Mouse (Mus musculus): ENCODE results near the gene Lpin2. TPM values are rescaled to one million over a fixed set of nuclear protein-coding genes. Genes with fewer than 3 reads are reported as not detected.

The Lpin2 gene
- polyA plus RNA-seq, 1 experiment from 2014 or later = 22.5 TPM

GRCm38 (mm10) chr17:71208921-71209320, 26.6 kb downstream of the Lpin2 start:
- Histone ChIP-seq H3K27ac (no peak overlapping the region), H3K27me3 (replicated peaks) (no peaks in the 10 kb centered on the region)
- 65% methylated on average over 1 of the region's 1 CpGs for WGBS

DNA sequence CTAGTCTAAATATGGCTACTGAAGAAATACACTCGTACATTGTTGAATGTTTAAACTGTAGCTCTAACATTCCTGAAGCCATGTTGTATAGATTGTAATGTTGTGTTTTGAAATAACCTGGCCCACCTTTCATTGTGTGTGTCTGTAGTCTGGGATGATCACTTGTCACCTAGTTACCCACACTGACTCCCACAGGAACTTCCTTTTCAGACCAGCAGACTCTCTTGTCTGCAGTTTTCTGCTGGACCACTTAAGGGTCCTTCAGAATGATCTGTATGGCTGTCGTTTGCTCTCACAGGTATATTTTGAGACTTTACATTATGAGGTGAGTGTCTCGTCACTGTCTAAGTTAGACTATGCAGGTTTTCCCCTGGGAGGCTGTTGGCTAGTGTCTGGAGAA, 27.6 kb downstream of the Lpin2 start:
- no peak overlapping the region for H3K4me3 ChIP-seq (replicated peaks)
- H3K4me1 ChIP-seq (replicated peaks) = peaks cover 6% of the 10 kb centered on the region; the same call in 1 of the 2 replicates
- no peaks in the 10 kb centered on the region for H3K9me3 ChIP-seq
- no peaks in the 10 kb centered on the region for H3K27me3 ChIP-seq (replicated peaks)
- WGBS = 72% methylated on average over 3 of the region's 3 CpGs
- no peak overlapping the region for H3K4me2 ChIP-seq (replicated peaks)
- H3K36me3 ChIP-seq = no peaks in the 10 kb centered on the region
- ATAC-seq = no peak
- H3K9ac ChIP-seq = no peak overlapping the region
- H3K27ac ChIP-seq = no peak overlapping the region

More at GRCm38 (mm10) chr17:71208921-71209320, 26.6 kb downstream of the Lpin2 start:
- Histone ChIP-seq H3K9ac (no peak overlapping the region), H3K4me2 (replicated peaks) (no peak overlapping the region), H3K4me3 (replicated peaks) (no peak overlapping the region), H3K9me3 (no peaks in the 10 kb centered on the region), H3K4me1 (replicated peaks) (peaks cover 3% of the 10 kb centered on the region; the same call in 1 of the 2 replicates), H3K36me3 (no peaks in the 10 kb centered on the region)
- ATAC-seq = no peak

DNA sequence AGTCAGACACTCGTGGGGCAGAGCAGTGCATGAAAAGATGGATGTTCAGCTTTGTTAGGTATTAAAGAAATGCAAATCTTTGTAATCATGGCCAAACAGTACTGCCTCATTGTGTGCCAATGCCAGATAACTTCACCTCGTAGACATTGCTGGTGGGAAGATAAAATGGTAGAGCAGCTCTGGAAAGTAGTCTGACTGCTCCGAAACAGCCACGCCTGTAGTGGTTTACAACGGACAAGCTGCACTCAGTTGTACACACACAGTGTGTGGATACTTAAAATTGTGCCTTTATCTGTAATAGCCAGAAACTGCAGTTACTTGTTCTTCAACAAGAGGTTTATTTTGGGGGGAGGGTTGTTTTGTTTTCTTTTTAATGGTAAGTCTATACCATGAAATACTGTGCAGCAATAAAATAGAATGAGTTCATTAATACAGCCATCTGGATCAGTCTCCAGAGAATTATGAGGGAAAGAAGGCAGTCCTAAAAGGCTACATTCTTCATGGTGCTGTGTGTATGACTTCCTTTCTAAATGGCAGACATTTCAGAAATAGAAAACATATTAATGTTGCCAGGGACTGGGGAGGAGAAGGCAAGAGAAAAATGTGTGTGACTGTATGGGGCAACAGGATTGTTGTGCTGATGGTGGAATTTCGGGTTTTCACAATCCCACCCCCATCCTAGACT, 29.7 kb downstream of the Lpin2 start:
- ATAC-seq = peak; percentile 40; the same call in 1 of the 2 replicates
- peaks cover 4% of the 10 kb centered on the region; the same call in 1 of the 2 replicates for H3K4me1 ChIP-seq (replicated peaks)
- no peaks in the 10 kb centered on the region for H3K36me3 ChIP-seq
- H3K4me3 ChIP-seq (replicated peaks) = no peak overlapping the region
- H3K4me2 ChIP-seq (replicated peaks) = no peak overlapping the region
- H3K9ac ChIP-seq = no peak overlapping the region
- WGBS = 65% methylated on average over 6 of the region's 6 CpGs
- no peaks in the 10 kb centered on the region for H3K27me3 ChIP-seq (replicated peaks)
- H3K27ac ChIP-seq = no peak overlapping the region
- H3K9me3 ChIP-seq = no peaks in the 10 kb centered on the region

- ATAC-seq = no peak
- Histone ChIP-seq H3K27me3 (replicated peaks) (no peaks in the 10 kb centered on the region), H3K27ac (no peak overlapping the region), H3K4me3 (replicated peaks) (no peak overlapping the region), H3K9ac (no peak overlapping the region), H3K4me2 (replicated peaks) (no peak overlapping the region), H3K4me1 (replicated peaks) (0 out of 2 replicates have a peak, but pooled peaks cover 3% of the 10 kb centered on the region), H3K9me3 (no peaks in the 10 kb centered on the region), H3K36me3 (no peaks in the 10 kb centered on the region)
- WGBS = 77% methylated on average over 1 of the region's 1 CpGs
Observed at GRCm38 (mm10) chr17:71213666-71214065, 31.3 kb downstream of the Lpin2 start.

GRCm38 (mm10) chr17:71214514-71215240, 32.3 kb downstream of the Lpin2 start:
- 0 out of 2 replicates have a peak, but pooled peaks have one; percentile 34 for ATAC-seq
- Histone ChIP-seq H3K4me3 (replicated peaks) (no peak overlapping the region), H3K36me3 (no peaks in the 10 kb centered on the region), H3K9me3 (no peaks in the 10 kb centered on the region), H3K9ac (no peak overlapping the region), H3K27ac (no peak overlapping the region), H3K27me3 (replicated peaks) (no peaks in the 10 kb centered on the region), H3K4me1 (replicated peaks) (0 out of 2 replicates have a peak, but pooled peaks cover 3% of the 10 kb centered on the region), H3K4me2 (replicated peaks) (no peak overlapping the region)
- 71% methylated on average over 17 of the region's 17 CpGs for WGBS

DNA sequence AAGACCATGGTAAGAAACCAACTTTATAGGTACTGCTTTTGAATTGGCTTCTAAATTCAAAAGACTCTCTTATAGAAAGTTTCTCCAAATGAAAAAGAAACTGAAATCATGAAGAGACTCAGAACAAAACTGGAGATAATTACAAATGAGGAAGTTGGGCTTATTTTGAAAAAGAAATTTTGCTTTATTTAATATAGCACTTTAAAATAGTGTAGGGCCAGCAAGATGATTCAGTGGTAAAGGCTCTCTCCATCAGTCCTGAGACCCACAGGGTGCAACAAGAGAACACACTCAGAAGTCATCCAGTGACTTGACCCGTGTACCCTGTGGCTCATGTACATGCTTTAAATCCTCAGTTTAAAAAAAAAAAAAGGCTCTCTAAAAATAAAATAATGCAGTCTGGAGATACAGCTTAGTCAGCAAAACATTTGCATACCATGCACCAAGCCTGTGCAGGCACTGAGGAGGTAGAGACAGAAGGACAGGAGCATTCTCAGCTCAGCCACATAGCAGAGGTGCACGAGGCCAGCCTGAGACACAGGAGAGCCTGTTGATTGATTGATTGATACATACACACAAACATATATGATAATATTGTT, 33.0 kb downstream of the Lpin2 start:
- no peak for ATAC-seq
- Histone ChIP-seq H3K4me3 (replicated peaks) (no peak overlapping the region), H3K27ac (no peak overlapping the region), H3K9ac (no peak overlapping the region), H3K9me3 (no peaks in the 10 kb centered on the region), H3K27me3 (replicated peaks) (no peaks in the 10 kb centered on the region), H3K4me1 (replicated peaks) (0 out of 2 replicates have a peak, but pooled peaks cover 3% of the 10 kb centered on the region), H3K36me3 (no peaks in the 10 kb centered on the region), H3K4me2 (replicated peaks) (no peak overlapping the region)
- 65% methylated on average over 2 of the region's 2 CpGs for WGBS

DNA sequence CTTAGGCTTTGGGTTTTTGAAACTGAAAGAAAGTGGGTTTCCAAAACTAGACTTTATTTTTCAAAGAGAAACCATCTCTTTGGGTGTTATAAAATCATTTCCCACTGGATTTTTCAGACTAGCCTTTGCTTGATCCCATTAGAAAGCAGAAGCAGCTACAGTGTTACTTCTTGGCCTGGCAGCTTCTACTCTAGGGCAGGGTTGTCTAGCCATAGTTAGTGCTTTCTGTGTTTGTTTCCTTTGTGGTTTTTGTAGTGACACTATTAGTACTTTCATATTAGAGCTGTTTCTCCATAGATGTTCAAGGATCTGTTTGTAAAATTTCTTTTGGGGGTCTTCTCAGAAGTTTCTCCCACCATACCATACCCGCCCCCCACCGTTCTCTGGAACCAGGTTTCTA, 33.9 kb downstream of the Lpin2 start:
- Histone ChIP-seq H3K9me3 (no peaks in the 10 kb centered on the region), H3K4me2 (replicated peaks) (no peak overlapping the region), H3K27ac (no peak overlapping the region), H3K9ac (no peak overlapping the region), H3K36me3 (no peaks in the 10 kb centered on the region), H3K27me3 (replicated peaks) (no peaks in the 10 kb centered on the region), H3K4me1 (replicated peaks) (0 out of 2 replicates have a peak, but pooled peaks cover 3% of the 10 kb centered on the region), H3K4me3 (replicated peaks) (no peak overlapping the region)
- WGBS = 82% methylated on average over 2 of the region's 2 CpGs
- ATAC-seq = no peak

DNA sequence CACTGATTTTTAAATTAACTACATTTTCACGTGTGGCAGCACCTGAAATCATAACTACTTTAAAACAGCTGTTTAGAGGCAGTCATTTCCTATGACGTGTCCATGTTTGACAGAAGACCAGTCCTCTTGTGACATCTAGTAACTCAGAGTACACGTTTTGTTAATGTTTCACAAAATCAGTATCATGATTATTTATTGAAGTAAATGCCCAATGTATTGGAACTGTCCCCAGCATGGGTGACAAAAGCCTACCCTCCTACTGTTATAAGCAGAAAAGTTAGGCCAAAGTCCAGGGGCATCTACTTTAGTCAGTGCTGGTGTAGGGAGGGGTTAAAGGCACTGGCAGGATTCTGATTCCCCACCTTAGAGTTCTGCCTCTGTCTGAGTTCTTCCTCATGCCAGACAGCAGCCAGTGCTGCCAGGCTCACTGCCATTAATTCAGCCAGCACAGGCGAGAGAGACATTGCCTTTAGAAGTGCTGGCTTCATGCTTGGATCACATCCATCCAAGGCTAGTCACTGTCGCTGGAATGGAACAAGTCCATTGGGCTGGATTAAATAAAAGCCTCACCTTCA, 34.8 kb downstream of the Lpin2 start:
- no peaks in the 10 kb centered on the region for H3K36me3 ChIP-seq
- H3K27ac ChIP-seq = no peak overlapping the region
- no peak for ATAC-seq
- no peak overlapping the region for H3K9ac ChIP-seq
- no peaks in the 10 kb centered on the region for H3K9me3 ChIP-seq
- no peak overlapping the region for H3K4me3 ChIP-seq (replicated peaks)
- H3K4me1 ChIP-seq (replicated peaks) = 0 out of 2 replicates have a peak, but pooled peaks cover 3% of the 10 kb centered on the region
- H3K27me3 ChIP-seq (replicated peaks) = no peaks in the 10 kb centered on the region
- no peak overlapping the region for H3K4me2 ChIP-seq (replicated peaks)
- 77% methylated on average over 5 of the region's 5 CpGs for WGBS

GRCm38 (mm10) chr17:71221383-71221782, 39.0 kb downstream of the Lpin2 start:
- H3K27ac ChIP-seq = no peak overlapping the region
- 91% methylated on average over 3 of the region's 3 CpGs for WGBS
- no peaks in the 10 kb centered on the region for H3K9me3 ChIP-seq
- no peaks in the 10 kb centered on the region for H3K4me1 ChIP-seq (replicated peaks)
- no peaks in the 10 kb centered on the region for H3K36me3 ChIP-seq
- no peaks in the 10 kb centered on the region for H3K27me3 ChIP-seq (replicated peaks)
- no peak overlapping the region for H3K4me2 ChIP-seq (replicated peaks)
- no peak for ATAC-seq
- no peak overlapping the region for H3K9ac ChIP-seq
- H3K4me3 ChIP-seq (replicated peaks) = no peak overlapping the region

- WGBS = 67% methylated on average over 5 of the region's 5 CpGs
- Histone ChIP-seq H3K9ac (no peak overlapping the region), H3K4me1 (replicated peaks) (no peaks in the 10 kb centered on the region), H3K4me2 (replicated peaks) (no peak overlapping the region), H3K9me3 (no peaks in the 10 kb centered on the region), H3K36me3 (no peaks in the 10 kb centered on the region), H3K27me3 (replicated peaks) (no peaks in the 10 kb centered on the region), H3K27ac (no peak overlapping the region), H3K4me3 (replicated peaks) (no peak overlapping the region)
- ATAC-seq = no peak
Observed at GRCm38 (mm10) chr17:71223676-71224075, 41.3 kb downstream of the Lpin2 start.

- Histone ChIP-seq H3K27ac (no peak overlapping the region), H3K4me3 (replicated peaks) (no peak overlapping the region), H3K4me2 (replicated peaks) (no peak overlapping the region), H3K4me1 (replicated peaks) (no peaks in the 10 kb centered on the region), H3K36me3 (no peaks in the 10 kb centered on the region), H3K9me3 (no peaks in the 10 kb centered on the region), H3K9ac (no peak overlapping the region), H3K27me3 (replicated peaks) (no peaks in the 10 kb centered on the region)
- WGBS = 66% methylated on average over 2 of the region's 2 CpGs
- ATAC-seq = no peak
Observed at GRCm38 (mm10) chr17:71224521-71224920, 42.2 kb downstream of the Lpin2 start.

DNA sequence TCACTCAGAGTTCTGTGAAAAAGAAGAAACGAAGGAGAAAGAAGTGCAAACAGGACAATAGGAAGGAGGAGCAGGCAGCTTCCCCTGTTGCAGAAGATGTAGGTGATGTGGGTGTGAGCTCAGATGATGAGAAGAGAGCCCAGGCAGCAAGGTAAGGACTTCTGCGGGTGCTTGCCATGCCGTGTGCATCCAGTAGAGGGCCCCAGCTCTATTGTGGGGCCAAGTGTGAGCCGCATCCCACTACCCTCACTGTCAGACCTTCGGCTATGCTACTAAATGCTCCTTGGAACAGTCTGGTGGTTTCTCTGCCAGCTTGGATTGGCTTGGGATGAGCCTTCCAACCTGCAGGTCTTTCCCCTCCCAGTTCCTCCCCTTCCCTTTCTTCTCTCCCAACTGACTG, 42.7 kb downstream of the Lpin2 start:
- H3K9me3 ChIP-seq = no peaks in the 10 kb centered on the region
- no peak for ATAC-seq
- H3K4me2 ChIP-seq (replicated peaks) = no peak overlapping the region
- H3K4me1 ChIP-seq (replicated peaks) = no peaks in the 10 kb centered on the region
- no peak overlapping the region for H3K4me3 ChIP-seq (replicated peaks)
- 53% methylated on average over 5 of the region's 5 CpGs for WGBS
- no peak overlapping the region for H3K27ac ChIP-seq
- H3K36me3 ChIP-seq = no peaks in the 10 kb centered on the region; the same call in 1 of the 2 replicates
- H3K27me3 ChIP-seq (replicated peaks) = no peaks in the 10 kb centered on the region
- no peak overlapping the region for H3K9ac ChIP-seq
